Mouse (Mus musculus) midbrain, embryonic 11.5 days (tissue): ENCODE measurements around the gene Gsta1. TPM values are rescaled to one million over a fixed set of nuclear protein-coding genes. Genes with fewer than 3 reads are reported as not detected.

ENCODE experiments used
- ATAC-seq: fragments of 200-750 bp; cut with Nextera tagmentation; 2 replicates; pipeline ENCODE4 v1.8.0; 2017; ENCODE audit warnings: moderate TSS enrichment, moderate library complexity; ENCODE audit not compliant: low FRiP score
- DNase-seq: peaks from one replicate; pipeline ENCODE4 v3.0.0; 2015; ENCODE audit warnings: low spot score; ENCODE audit errors: missing footprints
- H3K27ac ChIP-seq: fragments of 300-500 bp; sonication (generic); 2 replicates; pipeline ENCODE4 v1.5.1; 2014; ENCODE audit warnings: low read depth, low read length
- H3K27me3 ChIP-seq: fragments of 300-500 bp; sonication (generic); 2 replicates; pipeline ENCODE4 v1.6.1; 2014; ENCODE audit warnings: mild to moderate bottlenecking, low read length, moderate library complexity, mixed read lengths; ENCODE audit not compliant: control insufficient read depth, insufficient read depth
- H3K36me3 ChIP-seq: fragments of 300-500 bp; sonication (generic); 2 replicates; pipeline ENCODE4 v1.6.1; 2014; ENCODE audit warnings: mild to moderate bottlenecking, low read length, moderate library complexity, mixed read lengths; ENCODE audit not compliant: control insufficient read depth, insufficient read depth
- H3K4me1 ChIP-seq: fragments of 300-500 bp; sonication (generic); 2 replicates; pipeline ENCODE4 v1.6.1; 2014; ENCODE audit warnings: low read length; ENCODE audit not compliant: control insufficient read depth, insufficient read depth
- H3K4me2 ChIP-seq: fragments of 300-500 bp; sonication (generic); 2 replicates; pipeline ENCODE4 v1.6.1; 2014; ENCODE audit warnings: mild to moderate bottlenecking, moderate library complexity
- H3K4me3 ChIP-seq: fragments of 300-500 bp; sonication (generic); 2 replicates; pipeline ENCODE4 v1.5.1; 2014; ENCODE audit warnings: low read depth, low read length
- H3K9ac ChIP-seq: fragments of 300-500 bp; sonication (generic); 2 replicates; pipeline ENCODE4 v1.6.1; 2014; ENCODE audit warnings: low read length
- H3K9me3 ChIP-seq: fragments of 300-500 bp; sonication (generic); 2 replicates; pipeline ENCODE4 v1.6.1; 2016; ENCODE audit warnings: low read length; ENCODE audit not compliant: control insufficient read depth
- WGBS: fragments of 180-500 bp; shearing (Covaris S2); extraction: QIAGEN DNeasy Blood & Tissue Kit; methylation state at CpG from one replicate; pipeline ENCODE4 v1.1.7; 2014; 5-methylcytosine and 5-hydroxymethylcytosine counted together
- polyA plus RNA-seq: library from polyadenylated mRNA; unstranded; fragments of >200 nt; fragmentation: Nextera tagmentation; extraction: Ambion mirVana; gene quantifications from 2 replicates; pipeline ENCODE4 v1.2.1, GENCODE M21; 2014

Gene Gsta1
- polyA plus RNA-seq, 1 experiment from 2014 or later = not detected

DNA sequence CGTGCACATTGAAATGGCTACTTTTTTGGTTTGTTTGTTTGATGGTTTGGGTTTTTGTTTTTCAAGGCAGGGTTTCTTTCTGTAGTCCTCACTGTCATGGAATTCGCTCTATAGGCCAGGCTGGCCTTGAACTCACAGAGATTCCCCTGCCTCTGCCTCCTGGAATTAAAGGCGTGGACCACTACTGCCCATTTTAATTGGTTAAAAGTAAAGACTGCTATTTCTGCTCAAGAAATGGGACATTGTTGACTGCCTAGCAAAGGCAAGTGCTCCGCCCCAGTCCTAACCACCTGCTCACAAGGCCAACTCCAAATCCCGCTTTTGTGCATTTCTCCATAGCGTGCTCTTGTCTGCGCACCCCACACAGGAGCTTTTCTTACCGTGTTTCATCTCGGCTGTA, 32.7 kb upstream of the Gsta1 start:
- DNase-seq = no peak
- no peaks in the 10 kb centered on the region for H3K9me3 ChIP-seq
- no peaks in the 10 kb centered on the region for H3K27me3 ChIP-seq
- H3K4me3 ChIP-seq = no peak overlapping the region
- 95% methylated on average over 9 of the region's 9 CpGs for WGBS
- H3K4me2 ChIP-seq = no peak overlapping the region
- H3K36me3 ChIP-seq = no peaks in the 10 kb centered on the region
- no peak overlapping the region for H3K9ac ChIP-seq
- H3K4me1 ChIP-seq = no peaks in the 10 kb centered on the region
- ATAC-seq = no peak
- H3K27ac ChIP-seq = no peak overlapping the region

- no peak overlapping the region for H3K9ac ChIP-seq
- H3K4me3 ChIP-seq = no peak overlapping the region
- H3K4me2 ChIP-seq = no peak overlapping the region
- no peaks in the 10 kb centered on the region for H3K9me3 ChIP-seq
- no peaks in the 10 kb centered on the region for H3K4me1 ChIP-seq
- ATAC-seq (no peak), DNase-seq (no peak)
- WGBS = 88% methylated on average over 6 of the region's 6 CpGs
- no peak overlapping the region for H3K27ac ChIP-seq
- H3K27me3 ChIP-seq = no peaks in the 10 kb centered on the region
- H3K36me3 ChIP-seq = no peaks in the 10 kb centered on the region
Observed at GRCm38 (mm10) chr9:78204194-78204593, 26.3 kb upstream of the Gsta1 start.

GRCm38 (mm10) chr9:78208956-78209355, 21.5 kb upstream of the Gsta1 start:
- ATAC-seq (no peak), DNase-seq (no peak)
- 75% methylated on average over 4 of the region's 4 CpGs for WGBS
- H3K4me2 ChIP-seq = no peak overlapping the region
- no peak overlapping the region for H3K27ac ChIP-seq
- no peaks in the 10 kb centered on the region for H3K9me3 ChIP-seq
- no peak overlapping the region for H3K9ac ChIP-seq
- no peaks in the 10 kb centered on the region for H3K36me3 ChIP-seq
- no peaks in the 10 kb centered on the region for H3K27me3 ChIP-seq
- H3K4me1 ChIP-seq = no peaks in the 10 kb centered on the region
- no peak overlapping the region for H3K4me3 ChIP-seq

GRCm38 (mm10) chr9:78210079-78210478, 20.4 kb upstream of the Gsta1 start:
- Histone ChIP-seq H3K9ac (no peak overlapping the region), H3K9me3 (no peaks in the 10 kb centered on the region), H3K27ac (no peak overlapping the region), H3K4me3 (no peak overlapping the region), H3K36me3 (no peaks in the 10 kb centered on the region), H3K27me3 (no peaks in the 10 kb centered on the region), H3K4me2 (no peak overlapping the region), H3K4me1 (no peaks in the 10 kb centered on the region)
- 89% methylated on average over 3 of the region's 3 CpGs for WGBS
- ATAC-seq (no peak), DNase-seq (no peak)

DNA sequence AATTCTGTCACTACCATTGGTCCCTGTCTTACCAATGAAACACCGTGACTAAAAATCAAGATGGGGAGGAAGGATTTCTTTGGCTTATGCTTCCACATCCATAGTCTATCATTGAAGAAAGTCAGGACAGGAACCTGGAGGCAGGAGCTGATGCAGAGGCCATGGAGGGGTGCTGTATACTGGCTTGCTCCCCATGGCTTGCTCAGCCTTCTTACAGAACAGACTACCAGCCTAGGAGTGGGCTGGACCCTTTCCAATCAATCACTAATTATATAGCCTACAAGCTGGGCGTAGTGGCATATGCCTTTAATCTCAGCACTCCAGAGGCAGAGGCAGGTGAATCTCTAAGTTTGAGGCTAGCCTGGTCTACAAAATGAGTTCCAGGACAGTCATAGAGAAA, 19.6 kb upstream of the Gsta1 start:
- Histone ChIP-seq H3K36me3 (no peaks in the 10 kb centered on the region), H3K9me3 (no peaks in the 10 kb centered on the region), H3K27ac (no peak overlapping the region), H3K27me3 (no peaks in the 10 kb centered on the region), H3K4me2 (no peak overlapping the region), H3K4me1 (no peaks in the 10 kb centered on the region), H3K9ac (no peak overlapping the region), H3K4me3 (no peak overlapping the region)
- 93% methylated on average over 2 of the region's 2 CpGs for WGBS
- ATAC-seq (no peak), DNase-seq (no peak)

- H3K27ac ChIP-seq = no peak overlapping the region
- H3K4me1 ChIP-seq = no peaks in the 10 kb centered on the region
- WGBS = 96% methylated on average over 3 of the region's 3 CpGs
- no peak for ATAC-seq
- no peaks in the 10 kb centered on the region for H3K9me3 ChIP-seq
- no peak overlapping the region for H3K4me2 ChIP-seq
- no peaks in the 10 kb centered on the region for H3K27me3 ChIP-seq
- H3K9ac ChIP-seq = no peak overlapping the region
- H3K4me3 ChIP-seq = no peak overlapping the region
- no peaks in the 10 kb centered on the region for H3K36me3 ChIP-seq
- no peak for DNase-seq
Observed at GRCm38 (mm10) chr9:78211521-78211920, 18.9 kb upstream of the Gsta1 start.

DNA sequence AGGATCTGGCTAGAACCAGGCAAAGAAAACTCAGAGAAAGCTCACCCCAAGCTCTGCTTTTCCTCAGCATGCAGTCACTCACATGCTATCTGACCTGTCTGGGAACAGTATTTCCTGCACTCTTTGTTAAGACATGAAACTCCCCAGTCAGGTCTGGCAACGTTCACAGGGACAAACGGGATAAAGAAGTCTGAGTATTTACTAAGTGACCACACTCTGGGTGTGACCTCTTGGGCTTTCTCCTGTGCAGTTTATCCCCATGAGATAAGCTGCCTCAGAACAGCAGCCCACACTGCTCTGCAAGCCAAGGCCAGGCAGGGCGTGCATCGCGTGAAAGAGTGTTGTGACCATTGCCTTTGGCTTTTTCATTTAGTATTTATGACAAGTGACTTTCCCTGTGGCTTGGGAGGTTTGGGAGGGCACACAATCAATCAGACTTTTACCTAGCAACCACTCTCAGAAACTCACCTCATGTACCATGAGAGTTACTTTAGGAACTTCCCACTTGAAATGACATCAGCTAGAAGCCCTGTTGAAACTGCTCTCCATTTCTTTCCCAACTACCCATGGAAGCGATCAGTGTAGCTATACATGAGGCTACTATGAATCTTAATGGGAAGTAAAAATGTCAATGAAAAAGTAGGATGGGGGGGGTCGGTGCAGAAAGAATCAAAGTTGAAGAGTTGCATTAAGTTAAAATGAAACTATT, 18.0 kb upstream of the Gsta1 start:
- H3K27me3 ChIP-seq = no peaks in the 10 kb centered on the region
- no peak overlapping the region for H3K27ac ChIP-seq
- no peak overlapping the region for H3K4me2 ChIP-seq
- H3K9me3 ChIP-seq = no peaks in the 10 kb centered on the region
- H3K4me1 ChIP-seq = no peaks in the 10 kb centered on the region
- H3K4me3 ChIP-seq = no peak overlapping the region
- WGBS = 84% methylated on average over 7 of the region's 7 CpGs
- ATAC-seq = no peak
- H3K36me3 ChIP-seq = no peaks in the 10 kb centered on the region
- no peak for DNase-seq
- H3K9ac ChIP-seq = no peak overlapping the region

DNA sequence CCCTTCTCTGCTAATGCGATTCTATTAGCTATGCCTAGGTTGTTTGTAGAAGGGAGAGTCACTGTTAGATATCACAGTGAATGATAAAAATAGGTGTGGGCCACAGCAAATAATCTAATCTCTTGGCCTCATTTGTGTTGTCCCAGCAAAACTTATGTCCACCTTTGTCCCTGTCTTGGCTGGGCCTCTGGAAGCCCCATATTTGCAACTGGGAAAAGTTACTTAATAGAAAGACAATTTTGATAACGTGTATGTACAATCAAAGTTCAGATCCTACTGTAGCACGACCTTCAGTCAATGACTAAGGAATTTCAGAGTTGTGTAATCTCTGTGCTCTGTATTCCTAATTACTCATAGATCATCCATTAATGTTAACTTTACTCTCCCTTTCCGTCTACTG, 13.4 kb upstream of the Gsta1 start:
- H3K27me3 ChIP-seq = no peaks in the 10 kb centered on the region
- no peaks in the 10 kb centered on the region for H3K4me1 ChIP-seq
- no peak overlapping the region for H3K4me3 ChIP-seq
- no peaks in the 10 kb centered on the region for H3K9me3 ChIP-seq
- H3K4me2 ChIP-seq = no peak overlapping the region
- no peak overlapping the region for H3K27ac ChIP-seq
- DNase-seq = no peak
- ATAC-seq = no peak
- no peak overlapping the region for H3K9ac ChIP-seq
- 84% methylated on average over 4 of the region's 4 CpGs for WGBS
- H3K36me3 ChIP-seq = no peaks in the 10 kb centered on the region

DNA sequence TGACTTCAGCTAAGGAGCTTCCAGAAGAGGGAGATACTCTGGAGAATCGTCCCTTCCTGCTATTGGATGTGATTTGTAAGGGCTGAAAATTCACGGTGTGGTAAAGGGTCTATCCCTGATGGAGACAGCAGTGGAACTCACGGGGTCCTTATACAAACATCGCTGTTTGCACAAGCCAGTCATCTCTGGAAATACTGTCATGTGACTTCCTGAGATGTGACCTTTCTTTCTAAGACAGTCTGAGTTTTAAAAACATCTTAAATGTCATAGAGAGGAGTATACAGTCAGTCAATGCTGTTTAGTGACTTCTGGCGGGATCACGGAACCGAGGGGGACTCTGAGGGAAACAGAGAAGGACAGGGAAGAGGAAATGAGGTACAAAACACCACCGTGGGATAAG, 7.8 kb upstream of the Gsta1 start:
- 71% methylated on average over 8 of the region's 8 CpGs for WGBS
- no peak overlapping the region for H3K9ac ChIP-seq
- no peaks in the 10 kb centered on the region for H3K27me3 ChIP-seq
- H3K4me2 ChIP-seq = no peak overlapping the region
- DNase-seq = no peak
- no peaks in the 10 kb centered on the region for H3K4me1 ChIP-seq
- no peak overlapping the region for H3K27ac ChIP-seq
- no peaks in the 10 kb centered on the region for H3K36me3 ChIP-seq
- H3K4me3 ChIP-seq = no peak overlapping the region
- no peak for ATAC-seq
- H3K9me3 ChIP-seq = no peaks in the 10 kb centered on the region
